Mouse (Mus musculus) myocyte (in vitro differentiated cells): ENCODE measurements around the gene Fmo5.

Source experiments
- POLR2A ChIP-seq: IDR thresholded peaks from one replicate; pipeline ENCODE4 v1.6.1; 2011; ENCODE audit warnings: low read depth, mild to moderate bottlenecking, control low read depth, moderate library complexity; ENCODE audit not compliant: insufficient read length
- USF1 ChIP-seq: IDR thresholded peaks from one replicate; pipeline ENCODE4 v1.6.1; 2011; ENCODE audit warnings: low read depth, mild to moderate bottlenecking, control low read depth, moderate library complexity

DNA sequence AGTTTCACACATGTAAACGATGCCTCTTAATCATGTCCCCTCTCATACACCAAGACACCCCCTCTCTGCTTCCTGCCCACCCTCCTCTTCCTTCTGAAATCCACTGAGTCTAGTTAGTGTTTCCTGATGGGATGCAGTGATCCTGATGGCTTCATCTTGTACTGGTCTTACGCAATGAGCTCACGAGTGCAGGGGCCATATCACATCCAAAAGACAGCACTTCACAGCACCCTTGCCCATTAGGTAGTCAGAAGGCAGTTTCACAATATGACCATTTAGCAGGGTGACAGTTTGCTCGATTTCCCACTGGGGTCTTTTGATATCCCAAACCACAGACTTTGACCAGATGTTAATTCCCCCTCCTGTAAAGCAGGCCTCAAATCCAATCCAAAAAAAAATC is 12.7 kb upstream of the Fmo5 start:
- no peak for TF ChIP-seq POLR2A
- no peak for TF ChIP-seq USF1
